Mouse (Mus musculus) liver, adult 2 months (tissue): ENCODE data around the gene Susd6.

Experiments used
- CTCF ChIP-seq: fragments of 200-500 bp; IDR thresholded peaks from 2 replicates; pipeline ENCODE4 v1.5.1; 2011; ENCODE audit warnings: low read depth, low read length, control low read depth
- POLR2A ChIP-seq: fragments of 200-500 bp; IDR thresholded peaks from 2 replicates; pipeline ENCODE4 v1.6.1; 2011; ENCODE audit warnings: low read length, control low read depth; ENCODE audit not compliant: insufficient read depth; ENCODE audit errors: extremely low read depth

GRCm38 (mm10) chr12:80846861-80847268 is 56.6 kb downstream of the Susd6 start:
- no peak for TF ChIP-seq CTCF
- TF ChIP-seq POLR2A = no peak
